Mouse (Mus musculus): ENCODE measurements at regions not wholly inside any gene's neighbourhood (a gene's known extent, or its start where the extent isn't known, plus 50 kb on each side); places are given as distances from the start of the nearest gene placed in this dataset.

- TF ChIP-seq CTCF (conservative IDR thresholded peaks at IDR 0.05; ENCODE audit: insufficient read depth, insufficient read length, low read depth, low read length) (no peak), POLR2A (IDR thresholded peaks at IDR 0.05; ENCODE audit: low read depth, low read length) (no peak)
These were observed 250.2 kb downstream of the Cog6 start for GRCm38 (mm10) chr3:52766841-52767240.

All from kidney, adult 2 months (tissue).